Mouse (Mus musculus) heart, adult 2 months (tissue): ENCODE measurements around the gene Vmn1r221. TPM values are rescaled to one million over a fixed set of nuclear protein-coding genes. Genes with fewer than 3 reads are reported as not detected.
"Not testable (repeated sequence)": the region's sequence is repeated elsewhere in the genome, so short reads cannot be mapped to it uniquely, and the experiment has no call there.

Experiments used
- DNase-seq, 2 experiments: peaks; one replicate each; pipeline ENCODE4 v3.0.0; 2021
- H3K27ac ChIP-seq: fragments of 200-600 bp; 2 replicates; pipeline ENCODE4 v1.8.1; 2022
- H3K27me3 ChIP-seq: fragments of 200-500 bp; 2 replicates; pipeline ENCODE4 v1.6.1; 2012; ENCODE audit warnings: mild to moderate bottlenecking, low read length, inconsistent platforms, mixed read lengths; ENCODE audit not compliant: control insufficient read depth, insufficient read depth
- H3K36me3 ChIP-seq: fragments of 200-500 bp; 2 replicates; pipeline ENCODE4 v1.6.1; 2012; ENCODE audit warnings: low read length, inconsistent platforms; ENCODE audit not compliant: control insufficient read depth, insufficient read depth
- H3K4me1 ChIP-seq: fragments of 200-500 bp; 2 replicates; pipeline ENCODE4 v1.6.1; 2011; ENCODE audit warnings: low read length; ENCODE audit not compliant: control insufficient read depth, insufficient read depth
- H3K4me3 ChIP-seq: fragments of 200-600 bp; 2 replicates; pipeline ENCODE4 v1.8.1; 2022
- H3K79me2 ChIP-seq: fragments of 200-500 bp; replicated peaks from 2 replicates; pipeline ENCODE4 v1.6.1; 2012; ENCODE audit warnings: mild to moderate bottlenecking, inconsistent platforms, low read length, moderate library complexity, mixed read lengths; ENCODE audit not compliant: control insufficient read depth, insufficient read depth
- H3K9ac ChIP-seq: fragments of 200-500 bp; 2 replicates; pipeline ENCODE4 v1.6.1; 2012; ENCODE audit warnings: low read depth, mild to moderate bottlenecking, control low read depth, inconsistent platforms, low read length, mixed read lengths
- CTCF ChIP-seq: fragments of 200-600 bp; IDR thresholded peaks from 2 replicates; pipeline ENCODE4 v1.8.1; 2022; ENCODE audit warnings: antibody characterized with exemption, mild to moderate bottlenecking, moderate library complexity
- EP300 ChIP-seq: fragments of 200-500 bp; IDR thresholded peaks from 2 replicates; pipeline ENCODE4 v1.6.1; 2011; ENCODE audit warnings: low read depth, low read length, control low read depth; ENCODE audit not compliant: insufficient read depth
- POLR2A ChIP-seq: fragments of 200-500 bp; IDR thresholded peaks from 2 replicates; pipeline ENCODE4 v1.6.1; 2011; ENCODE audit warnings: mild to moderate bottlenecking, low read depth, low read length, control low read depth; ENCODE audit not compliant: insufficient read depth
- WGBS: fragments of 180-500 bp; shearing (Covaris S2); methylation state at CpG from one replicate; pipeline ENCODE4 v1.1.7; 2018; 5-methylcytosine and 5-hydroxymethylcytosine counted together
- intact Hi-C: fragments of 180-260 bp; cut with DNase I; formaldehyde crosslinking; loops from one replicate; pipeline ENCODE4 v1.15.1; 2025
- long read RNA-seq: library from polyadenylated mRNA; stranded (forward); transcript quantifications from one replicate; pipeline ENCODE4 v2.0.0, GENCODE M21; 2021
- polyA plus RNA-seq: library from polyadenylated mRNA; depleted of rRNA; stranded (reverse); fragments of >200 nt; gene quantifications from 2 replicates; pipeline ENCODE4 v1.2.3, GENCODE M21; 2012; rRNA removed
- total RNA-seq, 2 experiments: library from RNA; stranded (reverse); gene quantifications; 2 replicates each; pipeline ENCODE4 v1.2.3; 2021

Vmn1r221 gene
- not detected for total RNA-seq
- polyA plus RNA-seq: not detected in 2 replicates
- long read RNA-seq: 0 reads

DNA sequence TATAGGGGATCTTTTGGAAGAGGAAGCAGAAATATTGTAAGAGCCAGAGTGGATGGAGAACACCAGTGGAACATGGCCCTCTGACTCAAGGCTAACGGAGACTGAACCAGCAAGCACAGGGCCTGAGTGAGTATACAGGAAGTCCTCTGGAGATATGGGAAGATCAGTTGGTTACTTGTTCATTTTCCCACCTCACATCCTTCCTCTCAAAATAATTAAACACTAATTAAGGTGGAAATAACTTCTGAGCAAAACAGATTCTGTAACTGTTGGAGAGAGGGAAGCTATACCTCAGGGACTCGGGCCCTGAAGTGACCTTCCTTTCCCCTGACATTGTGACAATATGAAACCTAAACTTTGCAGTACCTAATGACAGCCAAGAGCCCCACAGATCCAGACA lies at the start of gene Vmn1r221:
Gene Vmn1r221 (plus strand): TSS at position 301 of the 400 bp plus-strand sequence.
- H3K4me3 ChIP-seq, DNase-seq, H3K9ac ChIP-seq, H3K79me2 ChIP-seq, H3K4me1 ChIP-seq, intact Hi-C loops, H3K27me3 ChIP-seq, H3K27ac ChIP-seq, H3K36me3 ChIP-seq: not testable (repeated sequence)
- WGBS: 41% methylated on average over 2 of the region's 2 CpGs

DNA sequence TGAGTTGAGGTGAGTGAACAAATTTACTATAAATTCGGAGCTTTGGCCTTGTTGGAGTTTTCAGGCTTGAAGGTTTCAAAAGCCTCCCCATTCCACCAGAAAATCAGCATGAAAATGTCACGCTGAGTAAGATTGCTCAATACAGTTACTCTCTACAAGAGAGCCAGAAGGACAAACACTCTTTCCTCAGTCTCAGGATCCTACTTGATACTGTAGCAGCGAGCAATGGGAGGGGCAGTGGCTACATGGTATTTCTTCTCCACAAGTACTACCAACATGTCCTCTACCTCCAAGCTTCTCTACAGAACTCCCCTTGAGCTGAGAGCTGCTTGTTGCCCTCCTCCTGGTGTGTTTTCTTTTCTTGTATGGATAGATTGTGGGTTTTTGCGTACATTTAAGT lies 47.5 kb upstream of the Vmn1r221 start:
- intact Hi-C loops, H3K27ac ChIP-seq, H3K79me2 ChIP-seq, H3K4me3 ChIP-seq, H3K27me3 ChIP-seq, H3K9ac ChIP-seq, DNase-seq, H3K36me3 ChIP-seq, H3K4me1 ChIP-seq: not testable (repeated sequence)
- 78% methylated on average over 4 of the region's 4 CpGs for WGBS

DNA sequence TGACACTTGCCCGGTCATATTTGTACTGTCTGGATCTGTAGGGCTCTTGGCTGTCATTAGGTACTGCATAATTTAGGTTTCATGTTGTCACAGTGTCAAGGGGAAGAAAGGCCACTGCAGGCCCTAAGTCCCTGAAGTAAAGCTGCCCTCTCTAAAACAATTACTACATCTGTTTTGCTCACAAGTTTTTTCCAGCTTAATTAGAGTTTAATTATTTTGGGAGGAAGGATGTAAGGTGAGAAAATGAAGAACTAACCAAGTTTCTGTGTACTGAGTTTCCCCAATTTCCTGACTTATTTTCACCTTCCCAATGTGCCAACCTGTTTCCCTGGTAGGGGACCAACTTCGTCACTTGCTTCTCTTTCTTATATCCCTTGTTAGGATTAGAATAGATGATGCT lies 26.1 kb upstream of the Vmn1r221 start, which contains the start of gene Vmn1r220:
Gene Vmn1r220 (minus strand): TSS at position 101 of the 400 bp plus-strand sequence.
- intact Hi-C loops: no loop called here
- H3K4me1 ChIP-seq: no peaks in the 10 kb centered on the region
- TF ChIP-seq POLR2A (no peak), CTCF (no peak), EP300 (no peak)
- H3K27me3 ChIP-seq: no peaks in the 10 kb centered on the region
- H3K79me2 ChIP-seq: no peaks in the 10 kb centered on the region
- no peak for DNase-seq
- no peaks in the 10 kb centered on the region for H3K36me3 ChIP-seq
- 79% methylated on average over 2 of the region's 2 CpGs for WGBS
- H3K9ac ChIP-seq: no peak within 1 kb of the TSS
- H3K4me3 ChIP-seq: no peak within 1 kb of the TSS
- H3K27ac ChIP-seq: no peak within 1 kb of the TSS

DNA sequence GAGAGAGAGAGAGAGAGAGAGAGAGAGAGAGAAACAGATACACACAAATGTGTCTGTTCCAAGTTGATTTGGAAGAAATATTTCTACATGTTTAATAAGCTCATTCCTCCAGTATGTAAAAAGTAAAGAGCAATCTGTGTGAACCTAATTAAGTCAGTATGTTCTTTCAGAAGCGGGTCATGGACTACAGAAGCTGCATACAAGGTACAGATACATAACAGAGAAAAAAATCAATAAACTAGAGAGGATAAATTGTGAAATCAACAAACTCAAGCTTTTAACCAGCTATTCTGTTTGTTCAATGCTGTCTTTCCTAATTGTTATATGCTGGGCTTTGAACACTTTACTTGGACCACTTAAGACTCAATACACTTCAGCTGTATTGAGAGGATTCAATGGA lies 10.0 kb upstream of the Vmn1r221 start:
- WGBS: 73% methylated on average over 1 of the region's 1 CpGs
- DNase-seq: not testable (repeated sequence)

DNA sequence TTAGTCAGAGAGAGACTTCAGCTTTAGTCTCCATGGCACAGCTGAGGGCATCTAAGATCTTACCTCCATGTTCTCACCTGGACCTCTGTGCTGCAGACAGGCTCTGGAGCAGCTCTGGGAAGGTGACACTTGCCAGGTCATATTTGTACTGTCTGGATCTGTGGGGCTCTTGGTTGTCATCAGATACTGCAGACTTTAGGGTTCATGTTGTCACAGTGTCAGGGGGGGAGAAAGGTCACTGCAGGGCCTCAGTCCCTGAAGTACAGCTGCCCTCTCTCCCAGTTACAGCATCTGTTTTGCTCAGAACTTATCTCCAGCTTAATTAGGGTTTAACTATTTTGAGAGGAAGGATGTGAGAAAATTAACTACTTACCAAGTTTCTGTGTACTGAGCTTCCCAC lies 21.9 kb downstream of the Vmn1r221 start, which contains the start of gene Vmn1r222:
Gene Vmn1r222 (minus strand): TSS at position 101 of the 400 bp plus-strand sequence.
- H3K27ac ChIP-seq, H3K36me3 ChIP-seq, H3K4me3 ChIP-seq, DNase-seq, H3K4me1 ChIP-seq, H3K27me3 ChIP-seq, H3K79me2 ChIP-seq, H3K9ac ChIP-seq, intact Hi-C loops: not testable (repeated sequence)

More for the DNA sequence above, 10.0 kb upstream of the Vmn1r221 start:
- intact Hi-C loops, H3K36me3 ChIP-seq, H3K9ac ChIP-seq, H3K79me2 ChIP-seq, H3K27ac ChIP-seq, H3K27me3 ChIP-seq, H3K4me1 ChIP-seq, H3K4me3 ChIP-seq: not testable (repeated sequence)

DNA sequence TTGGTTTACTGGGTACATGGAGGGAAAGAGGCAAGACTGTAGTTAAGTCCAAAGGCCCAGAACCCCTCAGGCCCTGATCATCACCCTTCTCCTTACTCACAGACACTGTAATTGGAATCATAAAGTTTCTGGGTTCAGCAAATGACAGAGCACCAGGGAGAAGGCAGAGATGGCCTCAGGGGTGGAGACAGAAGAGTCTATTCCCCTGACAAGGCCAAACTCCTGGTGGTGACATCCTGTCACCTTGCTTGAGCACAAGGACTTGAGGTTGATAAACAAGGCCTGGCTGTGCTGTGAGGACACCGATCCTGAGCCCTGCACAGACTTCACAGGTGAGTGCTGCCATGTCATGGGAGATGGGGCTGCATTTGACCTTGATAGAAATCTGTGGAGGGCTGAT lies 32.9 kb downstream of the Vmn1r221 start, which contains the start of gene Vmn1r223:
Gene Vmn1r223 (plus strand): TSS at position 301 of the 400 bp plus-strand sequence.
- H3K9ac ChIP-seq, intact Hi-C loops, H3K79me2 ChIP-seq, H3K27me3 ChIP-seq, H3K36me3 ChIP-seq, H3K4me1 ChIP-seq, DNase-seq, H3K27ac ChIP-seq, H3K4me3 ChIP-seq: not testable (repeated sequence)
- 67% methylated on average over 1 of the region's 1 CpGs for WGBS

DNA sequence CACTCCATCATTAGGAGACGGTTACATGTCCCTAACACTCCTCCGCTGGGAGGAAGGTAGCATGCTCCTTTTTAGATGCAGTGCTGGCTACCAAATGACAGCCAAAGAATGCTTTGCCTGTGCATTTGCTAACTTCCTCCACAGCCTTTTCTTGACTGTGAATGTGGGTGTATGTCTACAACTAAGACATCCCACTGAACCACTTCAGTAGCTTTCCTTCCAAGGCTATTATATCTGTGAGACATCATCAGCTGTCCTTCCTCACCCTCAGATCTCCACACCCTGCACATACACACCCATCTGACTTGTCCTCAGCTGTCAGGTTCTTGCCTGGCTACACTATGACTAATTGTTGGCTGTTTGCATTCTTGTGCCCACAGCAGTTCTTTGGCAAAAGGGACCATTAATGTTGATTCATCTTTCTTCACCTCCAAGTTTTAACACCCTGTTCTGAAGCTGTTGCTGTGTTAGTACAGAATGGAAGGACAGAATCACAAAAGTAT lies 44.7 kb downstream of the Vmn1r221 start:
- H3K36me3 ChIP-seq: no peaks in the 10 kb centered on the region
- DNase-seq: no peak
- no peaks in the 10 kb centered on the region for H3K27me3 ChIP-seq
- no peaks in the 10 kb centered on the region for H3K79me2 ChIP-seq
- no peaks in the 10 kb centered on the region for H3K4me1 ChIP-seq
- no peak overlapping the region for H3K9ac ChIP-seq
- intact Hi-C loops: no loop called here
- WGBS: 83% methylated on average over 2 of the region's 2 CpGs
- H3K4me3 ChIP-seq: no peak overlapping the region
- no peak for TF ChIP-seq EP300
- no peak for TF ChIP-seq POLR2A
- TF ChIP-seq CTCF: no peak
- H3K27ac ChIP-seq: no peak overlapping the region

DNA sequence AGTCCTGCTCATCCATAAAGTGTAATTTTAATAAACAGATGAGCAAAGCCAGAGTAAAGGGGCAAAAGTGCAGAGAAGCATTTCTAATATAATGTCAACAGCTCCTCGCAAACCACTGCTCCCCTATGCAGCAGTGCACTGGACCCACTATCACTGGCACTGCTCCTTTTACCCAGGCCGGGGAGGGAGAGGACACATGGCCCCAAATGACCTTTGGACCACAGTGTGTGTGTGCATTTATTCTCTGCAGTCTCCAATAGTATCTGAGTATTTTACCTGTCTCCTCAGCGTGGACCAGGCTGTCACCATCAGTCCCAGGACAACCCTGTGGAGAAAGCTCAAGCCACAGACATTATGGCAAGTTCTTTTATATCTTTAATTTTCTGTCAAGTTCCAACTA lies 54.7 kb downstream of the Vmn1r221 start:
- H3K9ac ChIP-seq, H3K27ac ChIP-seq, H3K27me3 ChIP-seq, H3K4me1 ChIP-seq, DNase-seq, H3K36me3 ChIP-seq, H3K79me2 ChIP-seq, H3K4me3 ChIP-seq, intact Hi-C loops: not testable (repeated sequence)
- 66% methylated on average over 3 of the region's 3 CpGs for WGBS

DNA sequence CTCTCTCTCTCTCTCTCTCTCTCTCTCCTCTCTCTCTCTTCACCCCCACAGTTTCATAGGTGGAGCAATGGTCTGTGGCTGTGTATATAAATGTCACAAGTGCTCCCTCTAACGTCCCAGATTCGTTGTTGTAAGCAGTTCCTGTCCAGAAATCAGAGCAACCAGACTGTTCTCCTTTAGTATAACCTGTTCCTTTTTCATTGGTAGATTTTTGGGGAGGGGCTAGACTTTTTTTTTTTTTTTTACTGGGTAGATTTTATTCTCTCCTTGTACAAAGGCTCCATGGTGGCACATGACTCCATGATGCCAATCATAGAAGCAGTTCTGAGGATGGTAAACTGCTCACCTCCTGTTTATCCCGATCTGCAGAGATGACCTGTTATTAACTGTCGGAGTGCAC lies 55.2 kb downstream of the Vmn1r221 start:
- H3K4me3 ChIP-seq, intact Hi-C loops, H3K79me2 ChIP-seq, H3K4me1 ChIP-seq, DNase-seq, H3K27ac ChIP-seq, H3K36me3 ChIP-seq, H3K27me3 ChIP-seq, H3K9ac ChIP-seq: not testable (repeated sequence)
- WGBS: 37% methylated on average over 4 of the region's 4 CpGs
